Mouse (Mus musculus) heart, postnatal 36 days (tissue): Measurements from ENCODE around the gene Olfr1392. TPM values are rescaled to one million over a fixed set of nuclear protein-coding genes. Genes with fewer than 3 reads are reported as not detected.
"Not testable (repeated sequence)": the region's sequence is repeated elsewhere in the genome, so short reads cannot be mapped to it uniquely, and the experiment has no call there.

ENCODE experiments used
- DNase-seq, 2 experiments: peaks; one replicate each; pipeline ENCODE4 v3.0.0; 2021 to 2022
- intact Hi-C: fragments of 180-260 bp; cut with DNase I; formaldehyde crosslinking; loops from one replicate; pipeline ENCODE4 v1.15.1; 2025
- total RNA-seq, 2 experiments: library from RNA; stranded (reverse); gene quantifications; 2 replicates each; pipeline ENCODE4 v1.2.3; 2021

Olfr1392 gene
- total RNA-seq, 2 experiments from 2014 or later, result not detected

- intact Hi-C loops, result loop anchor here (5.0 kb wide), 1 partner anchor 402 kb away; the partner anchor contains the start of gene Irgm1
- no peak for DNase-seq
Measured at GRCm38 (mm10) chr11:49273834-49274519, 11.1 kb upstream of the Olfr1392 start.

- intact Hi-C loops, result no loop called here
- DNase-seq, result no peak
Measured at GRCm38 (mm10) chr11:49278222-49278621, 6.9 kb upstream of the Olfr1392 start, which contains the start of gene Olfr1393. Gene Olfr1393, plus strand, starts transcription at chr11:49278304.

GRCm38 (mm10) chr11:49287251-49287650 is 2.2 kb downstream of the Olfr1392 start:
- intact Hi-C loops, result no loop called here
- no peak for DNase-seq

DNA sequence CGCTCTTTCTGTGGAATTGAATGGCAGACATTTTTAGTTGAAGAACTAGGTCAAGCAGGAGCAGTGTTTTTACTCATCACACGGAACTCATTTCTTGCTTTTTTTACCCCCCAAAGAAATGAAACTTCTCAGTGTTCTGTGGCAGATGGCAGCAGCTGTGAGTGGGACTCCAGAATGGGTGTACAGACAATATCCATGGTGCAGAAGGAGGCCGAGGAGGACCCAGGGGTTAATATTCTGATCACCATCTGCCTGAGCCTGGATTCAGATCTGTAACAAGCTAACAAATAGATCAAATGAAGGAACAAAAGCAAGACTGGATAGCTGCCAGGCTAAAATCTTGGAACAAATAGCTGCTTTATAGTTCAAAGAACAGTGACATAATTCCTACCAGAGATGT is 7.7 kb downstream of the Olfr1392 start:
- intact Hi-C loops, result no loop called here
- DNase-seq, result no peak

DNA sequence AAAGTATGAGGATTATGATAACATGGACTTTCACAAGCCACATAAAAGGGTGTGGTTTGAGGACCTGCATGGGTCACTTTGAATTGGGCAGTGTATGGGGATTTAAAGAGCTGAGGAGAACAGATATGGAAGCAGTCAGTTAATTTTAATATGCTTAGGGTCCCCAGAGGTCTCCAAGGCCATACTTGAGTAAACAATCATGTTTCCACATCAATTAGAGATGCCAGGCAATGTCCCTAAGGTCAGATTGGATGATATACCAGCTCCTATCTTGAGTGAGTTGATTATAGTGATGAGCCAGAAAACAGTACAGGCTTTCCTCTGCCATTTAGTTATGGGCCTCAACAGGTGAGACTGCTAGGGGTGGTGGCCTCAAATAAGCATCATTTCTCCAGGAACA is 19.4 kb downstream of the Olfr1392 start, which contains the start of gene Olfr10:
Olfr10 (plus strand) TSS at position 301 of the 400 bp plus-strand sequence.
- intact Hi-C loops, result no loop called here
- no peak for DNase-seq

DNA sequence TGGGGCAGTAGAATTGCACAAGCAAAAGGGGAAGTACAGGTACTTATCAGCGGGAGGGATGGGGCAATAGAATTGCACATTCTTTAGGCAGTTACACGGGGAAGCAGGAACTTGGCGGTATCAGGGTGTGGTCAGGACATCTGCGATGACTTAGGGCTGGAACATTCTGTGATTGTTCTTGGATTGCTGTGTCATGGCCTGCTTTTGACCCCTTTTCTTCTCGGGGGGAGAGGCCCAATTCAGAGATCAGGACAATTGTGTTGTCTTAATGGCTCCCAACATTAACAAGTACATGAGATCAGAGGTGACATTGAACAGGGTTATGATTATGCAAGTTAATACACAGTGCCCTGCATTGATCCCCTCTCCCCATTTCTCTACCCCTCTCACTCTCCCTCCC is 23.5 kb downstream of the Olfr1392 start:
- DNase-seq, intact Hi-C loops: not testable (repeated sequence)

- DNase-seq, result no peak
- intact Hi-C loops, result no loop called here
Measured at GRCm38 (mm10) chr11:49322442-49322841, 37.4 kb downstream of the Olfr1392 start, which contains the start of gene Olfr1391. Gene Olfr1391, plus strand, starts transcription at chr11:49322742.

- no peak for DNase-seq
- intact Hi-C loops, result no loop called here
Measured at GRCm38 (mm10) chr11:49326726-49327125, 41.6 kb downstream of the Olfr1392 start.

DNA sequence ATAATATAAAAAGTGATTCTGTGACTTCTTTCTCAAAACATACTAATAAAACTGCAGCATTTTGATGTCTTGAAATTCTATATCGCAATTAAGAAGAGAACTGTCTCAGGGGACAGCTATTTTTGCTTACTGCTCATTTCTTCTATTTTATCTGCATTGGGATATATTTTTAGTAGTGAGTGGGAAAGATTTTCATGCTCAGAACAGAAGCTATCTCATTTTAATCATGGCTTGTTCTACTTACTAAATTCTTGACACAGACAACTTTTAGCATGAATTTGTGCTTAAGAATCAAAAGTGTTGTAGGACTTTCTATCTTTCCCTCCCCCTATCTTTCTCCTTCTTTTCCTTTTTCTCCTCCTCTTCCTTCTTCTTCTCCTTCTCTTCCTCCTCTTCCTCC is 44.6 kb downstream of the Olfr1392 start:
- intact Hi-C loops, result no loop called here
- DNase-seq, result no peak

- no peak for DNase-seq
- intact Hi-C loops, result no loop called here
Measured at GRCm38 (mm10) chr11:49334888-49335287, 49.8 kb downstream of the Olfr1392 start, which contains the start of gene Olfr1390. Gene Olfr1390, plus strand, starts transcription at chr11:49335188.

DNA sequence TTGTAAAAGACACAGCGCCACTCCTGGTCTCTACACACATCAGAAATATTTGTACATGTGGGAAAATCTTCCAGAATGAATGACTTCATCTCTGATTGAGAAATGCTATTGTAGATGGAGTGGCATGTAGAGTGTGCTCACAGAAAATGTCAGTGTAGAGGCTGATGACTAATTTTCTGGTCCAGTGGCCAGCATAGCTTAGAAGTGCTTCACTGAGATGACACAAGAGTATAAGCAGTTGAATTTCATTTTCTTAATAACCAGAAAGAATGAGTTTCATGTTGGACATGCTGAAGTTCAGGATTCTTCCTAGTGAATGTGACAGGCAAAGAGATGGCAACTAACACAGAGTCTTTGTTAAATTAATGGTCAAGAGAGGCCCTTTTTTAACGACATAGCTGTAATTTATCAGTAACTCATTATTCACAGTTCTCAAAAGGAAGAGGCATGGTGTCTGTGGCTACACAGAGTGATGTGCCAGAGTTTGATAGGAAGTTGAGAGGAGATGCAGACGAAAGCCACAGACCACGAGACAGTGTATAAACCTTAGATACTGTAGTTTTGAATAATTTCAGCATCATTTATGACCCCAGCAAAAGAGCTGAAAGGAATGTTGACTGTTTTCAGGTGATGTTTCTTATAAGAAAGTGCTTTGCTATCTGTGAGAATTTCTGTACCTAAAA is 52.2 kb downstream of the Olfr1392 start:
- no peak for DNase-seq
- intact Hi-C loops, result no loop called here

Other genes with a start within 250 kb of the Olfr1392 start
- gene 9930111J21Rik2, start 234.0 kb upstream of the Olfr1392 start, total RNA-seq, result 1 to 10 TPM; 6.0 to 8.0 TPM
- 1 to 10 TPM in 1 of 2 experiments, under 1 TPM in 1; 0.28 to 3.8 TPM for gene Tgtp2, start 221.1 kb upstream of the Olfr1392 start, total RNA-seq
- 1 to 10 TPM; 2.3 to 2.7 TPM for gene Ifi47, start 208.7 kb upstream of the Olfr1392 start, total RNA-seq
- 1 to 10 TPM; 1.5 TPM for gene Olfr1396, start 170.4 kb upstream of the Olfr1392 start, total RNA-seq
- gene Olfr1395, start 143.0 kb upstream of the Olfr1392 start, total RNA-seq, result not detected
- not detected for gene Olfr1394, start 130.9 kb upstream of the Olfr1392 start, total RNA-seq
- 10 to 100 TPM; 34.7 to 38.5 TPM for gene Btnl9, start 98.1 kb upstream of the Olfr1392 start, total RNA-seq
- gene Zfp62, start 82.0 kb upstream of the Olfr1392 start, total RNA-seq, result 10 to 100 TPM; 25.8 to 26.8 TPM
- gene Mgat1, start 41.1 kb upstream of the Olfr1392 start, total RNA-seq, result 10 to 100 TPM; 64.7 to 66.9 TPM
- gene Olfr1393, start 7.0 kb upstream of the Olfr1392 start, total RNA-seq, result under 1 TPM in 1 of 2 experiments, not detected in 1; 0.19 TPM
- gene Olfr10, start 19.5 kb downstream of the Olfr1392 start, total RNA-seq, result not detected
- not detected for gene Olfr1391, start 37.5 kb downstream of the Olfr1392 start, total RNA-seq
- gene Olfr1390, start 49.9 kb downstream of the Olfr1392 start, total RNA-seq, result not detected
- not detected for gene Olfr1389, start 137.8 kb downstream of the Olfr1392 start, total RNA-seq
- under 1 TPM in 1 of 2 experiments, not detected in 1; 0.22 TPM for gene Olfr1388, start 151.3 kb downstream of the Olfr1392 start, total RNA-seq
- under 1 TPM; 0.08 to 0.27 TPM for gene Olfr1387, start 170.1 kb downstream of the Olfr1392 start, total RNA-seq
- gene Olfr1386, start 179.8 kb downstream of the Olfr1392 start, total RNA-seq, result not detected
- gene Olfr1385, start 203.8 kb downstream of the Olfr1392 start, total RNA-seq, result not detected
- under 1 TPM in 1 of 2 experiments, not detected in 1; 0.31 TPM for gene Olfr1384, start 221.4 kb downstream of the Olfr1392 start, total RNA-seq
- under 1 TPM in 1 of 2 experiments, not detected in 1; 0.69 TPM for gene Olfr1383, start 234.4 kb downstream of the Olfr1392 start, total RNA-seq
- not detected for gene Olfr1382, start 243.0 kb downstream of the Olfr1392 start, total RNA-seq